Mouse (Mus musculus) liver, adult 2 months (tissue): ENCODE measurements at regions not wholly inside any gene's neighbourhood (a gene's known extent, or its start where the extent isn't known, plus 50 kb on each side); places are given as distances from the start of the nearest gene placed in this dataset.

Experiments
- DNase-seq: peaks from one replicate; pipeline ENCODE4 v3.0.0-alpha.2; 2011; ENCODE audit warnings: low read depth, low spot score; ENCODE audit errors: extremely low read depth
- H3K27ac ChIP-seq: fragments of 200-500 bp; replicated peaks from 2 replicates; pipeline ENCODE4 v1.5.1; 2012; ENCODE audit warnings: low read depth, mild to moderate bottlenecking, control low read depth, inconsistent platforms, low read length; ENCODE audit not compliant: insufficient read depth
- H3K27me3 ChIP-seq: fragments of 200-500 bp; 2 replicates; pipeline ENCODE4 v1.6.1; 2012; ENCODE audit warnings: mild to moderate bottlenecking, moderate library complexity, low read length, inconsistent platforms; ENCODE audit not compliant: control insufficient read depth, insufficient read depth
- H3K36me3 ChIP-seq: fragments of 200-500 bp; 2 replicates; pipeline ENCODE4 v1.6.1; 2012; ENCODE audit warnings: low read length, inconsistent platforms; ENCODE audit not compliant: control insufficient read depth, insufficient read depth
- H3K4me1 ChIP-seq: fragments of 200-500 bp; 2 replicates; pipeline ENCODE4 v1.6.1; 2011; ENCODE audit warnings: low read length; ENCODE audit not compliant: control insufficient read depth, insufficient read depth
- H3K4me3 ChIP-seq: fragments of 200-500 bp; 2 replicates; pipeline ENCODE4 v1.5.1; 2011; ENCODE audit warnings: low read depth, mild to moderate bottlenecking, control low read depth, low read length, moderate library complexity; ENCODE audit not compliant: insufficient read depth
- H3K79me2 ChIP-seq: fragments of 200-500 bp; 2 replicates; pipeline ENCODE4 v1.6.1; 2012; ENCODE audit warnings: inconsistent platforms, mild to moderate bottlenecking, low read length, moderate library complexity; ENCODE audit not compliant: control insufficient read depth, insufficient read depth
- H3K9ac ChIP-seq: fragments of 200-500 bp; 2 replicates; pipeline ENCODE4 v1.6.1; 2012; ENCODE audit warnings: low read depth, mild to moderate bottlenecking, control low read depth, inconsistent platforms, low read length
- CTCF ChIP-seq: fragments of 200-500 bp; IDR thresholded peaks from 2 replicates; pipeline ENCODE4 v1.5.1; 2011; ENCODE audit warnings: low read depth, low read length, control low read depth
- POLR2A ChIP-seq: fragments of 200-500 bp; IDR thresholded peaks from 2 replicates; pipeline ENCODE4 v1.6.1; 2011; ENCODE audit warnings: low read length, control low read depth; ENCODE audit not compliant: insufficient read depth; ENCODE audit errors: extremely low read depth
- WGBS: fragments of 180-500 bp; shearing (Covaris S2); methylation state at CpG from one replicate; pipeline ENCODE4 v1.1.7; 2018; 5-methylcytosine and 5-hydroxymethylcytosine counted together

- WGBS: 63% methylated on average over 5 of the region's 5 CpGs
- no peak for DNase-seq
- Histone ChIP-seq H3K79me2 (no peaks in the 10 kb centered on the region), H3K4me3 (no peak overlapping the region), H3K4me1 (no peaks in the 10 kb centered on the region), H3K27ac (no peak overlapping the region), H3K9ac (no peak overlapping the region), H3K27me3 (no peaks in the 10 kb centered on the region), H3K36me3 (no peaks in the 10 kb centered on the region)
- TF ChIP-seq POLR2A (no peak), CTCF (no peak)
These were observed 61.0 kb upstream of the Osbpl8 start for GRCm38 (mm10) chr10:111103512-111103911.

DNA sequence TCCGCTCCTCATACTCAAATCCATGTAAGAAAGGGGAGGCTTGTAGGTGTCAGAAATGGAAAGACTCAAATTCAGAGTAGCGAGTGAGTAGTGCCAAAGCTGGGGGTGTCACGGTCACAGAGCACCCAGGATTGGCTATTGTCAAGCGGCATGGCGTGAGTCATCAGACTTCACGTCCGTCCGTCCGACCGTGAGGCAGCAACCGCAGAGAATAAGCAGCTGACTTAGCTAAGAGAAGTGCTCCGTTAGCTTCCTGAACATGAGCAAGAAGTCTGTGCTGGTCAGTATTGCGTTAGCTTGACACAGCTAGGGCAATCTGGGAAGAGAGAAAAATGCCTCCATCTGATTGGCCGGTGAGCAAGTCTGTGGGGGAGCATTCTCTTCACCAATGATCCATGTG is 61.5 kb upstream of the Osbpl8 start:
- H3K4me1 ChIP-seq: no peaks in the 10 kb centered on the region
- no peaks in the 10 kb centered on the region for H3K79me2 ChIP-seq
- H3K36me3 ChIP-seq: no peaks in the 10 kb centered on the region
- H3K4me3 ChIP-seq: peak overlapping the region; percentile 3
- no peak overlapping the region for H3K9ac ChIP-seq
- TF ChIP-seq CTCF (no peak), POLR2A (no peak)
- H3K27ac ChIP-seq: no peak overlapping the region; the same call in 1 of the 2 replicates
- 64% methylated on average over 14 of the region's 14 CpGs for WGBS
- DNase-seq: peak; percentile 29
- no peaks in the 10 kb centered on the region for H3K27me3 ChIP-seq

DNA sequence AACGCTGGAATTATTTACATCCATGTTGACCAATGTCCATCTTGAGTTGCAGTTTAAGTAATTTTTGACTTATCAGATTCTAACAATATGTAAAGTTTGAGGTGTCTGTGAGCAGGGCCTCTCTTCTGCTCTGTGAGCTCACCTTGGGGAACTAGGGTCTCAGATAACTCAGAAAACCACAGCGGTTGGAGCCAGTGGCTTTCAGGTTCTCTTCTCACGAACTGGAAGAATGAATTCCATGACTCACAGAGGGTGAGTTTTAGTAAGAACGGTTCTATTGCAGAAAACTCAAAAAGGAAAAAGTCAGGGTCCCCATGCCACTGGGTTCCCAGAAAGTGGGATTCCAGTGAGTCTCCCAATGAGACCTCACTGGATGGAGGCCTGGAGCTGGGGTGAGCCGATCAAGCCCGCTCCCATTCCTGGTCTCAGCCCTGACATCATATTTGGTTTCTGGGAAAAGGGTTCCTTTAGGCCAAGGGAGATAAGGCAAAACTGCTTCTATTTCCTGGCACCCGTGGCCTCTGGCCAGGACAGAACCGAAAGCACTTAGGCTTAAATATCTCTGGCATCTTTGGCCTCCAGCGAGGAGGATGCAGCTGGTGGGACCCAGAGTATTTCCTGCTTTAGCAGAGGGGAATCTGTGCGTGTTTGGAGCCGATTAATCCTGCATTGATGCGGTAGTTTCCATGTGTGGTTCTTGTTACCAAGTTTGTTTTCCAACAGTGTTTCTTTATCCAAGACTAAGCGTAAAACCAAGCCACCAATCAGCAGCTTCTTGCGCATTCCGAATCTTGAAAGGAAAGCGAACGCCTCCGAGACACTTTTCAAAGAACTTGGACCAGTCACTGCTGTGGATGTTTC is 62.4 kb upstream of the Osbpl8 start:
- no peaks in the 10 kb centered on the region for H3K36me3 ChIP-seq
- no peaks in the 10 kb centered on the region for H3K79me2 ChIP-seq
- no peak overlapping the region for H3K9ac ChIP-seq
- peak; percentile 17 for DNase-seq
- H3K4me1 ChIP-seq: no peaks in the 10 kb centered on the region
- H3K27me3 ChIP-seq: no peaks in the 10 kb centered on the region
- peak overlapping the region; percentile 42 for H3K27ac ChIP-seq
- H3K4me3 ChIP-seq: peak overlapping the region; percentile 23
- WGBS: 60% methylated on average over 18 of the region's 18 CpGs
- TF ChIP-seq CTCF (no peak), POLR2A (no peak)

DNA sequence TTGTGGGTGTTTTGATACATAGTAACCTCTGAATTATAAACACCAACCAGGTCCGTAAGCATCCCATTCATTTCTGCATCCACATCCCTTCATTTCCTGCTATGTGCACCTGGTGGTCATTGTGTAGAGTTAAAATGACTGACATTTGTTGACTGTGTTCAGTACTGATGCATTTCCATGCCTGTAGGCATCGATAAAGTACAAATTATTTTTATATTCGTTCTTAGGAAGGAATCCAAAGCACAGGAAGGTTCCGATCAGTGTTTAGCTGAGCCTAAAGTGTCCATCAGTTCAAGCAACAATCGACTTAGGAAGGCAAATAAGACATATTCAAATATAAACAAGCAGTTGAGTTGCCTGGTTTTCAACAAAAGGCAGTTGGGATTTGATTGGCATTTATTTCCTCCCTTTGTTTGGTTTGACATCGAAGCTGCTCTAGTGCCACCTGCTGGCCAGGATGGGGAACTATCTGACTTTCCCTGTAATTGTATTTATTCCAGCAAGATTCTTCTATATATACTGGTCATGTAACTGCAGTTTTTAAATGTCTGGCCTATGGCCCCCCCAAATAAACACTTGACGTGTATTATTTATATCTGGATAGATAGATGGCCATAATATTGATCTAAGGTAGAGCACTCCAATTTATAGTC is 64.6 kb upstream of the Osbpl8 start:
- Histone ChIP-seq H3K27me3 (no peaks in the 10 kb centered on the region), H3K27ac (no peak overlapping the region), H3K79me2 (no peaks in the 10 kb centered on the region), H3K36me3 (no peaks in the 10 kb centered on the region), H3K9ac (no peak overlapping the region), H3K4me1 (no peaks in the 10 kb centered on the region), H3K4me3 (no peak overlapping the region)
- peak; percentile 65 for DNase-seq
- TF ChIP-seq POLR2A: no peak
- TF ChIP-seq CTCF: peak; percentile 74
- WGBS: 40% methylated on average over 7 of the region's 7 CpGs

DNA sequence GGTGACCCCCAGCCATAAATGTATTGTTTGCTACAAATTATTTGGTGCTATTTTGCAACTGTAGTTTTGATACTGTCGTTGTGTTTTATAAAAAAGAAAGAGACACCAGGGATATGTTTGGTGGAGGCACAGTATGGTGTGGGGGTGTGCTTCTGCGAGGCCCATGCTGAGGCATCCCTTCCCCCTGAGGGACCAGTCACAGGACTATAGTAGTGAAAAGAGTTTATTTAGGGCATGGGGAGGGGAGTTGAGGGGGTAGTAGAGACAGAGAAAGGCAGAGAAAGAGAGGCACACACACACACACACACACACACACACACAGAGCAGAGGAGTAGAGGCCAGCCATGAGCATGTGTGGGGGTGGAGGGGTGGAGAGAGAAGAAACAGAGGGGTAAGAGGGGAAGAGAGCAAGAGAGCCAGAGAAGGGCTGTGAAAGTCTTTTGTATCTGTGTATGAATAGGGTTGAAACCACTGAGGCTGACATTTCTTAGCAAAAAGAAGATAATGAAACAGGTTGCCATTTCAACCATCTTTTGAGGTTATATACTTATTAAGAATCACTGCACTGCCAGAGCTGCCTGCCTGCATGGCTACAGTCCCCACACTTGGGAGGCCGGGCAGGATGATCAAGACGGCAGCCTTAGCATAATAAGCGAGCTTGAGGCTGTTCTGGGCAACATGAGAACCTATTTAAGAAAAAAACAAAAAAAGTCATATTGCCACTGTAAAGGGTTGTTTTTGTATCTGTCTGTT is 65.3 kb upstream of the Osbpl8 start:
- Histone ChIP-seq H3K79me2 (no peaks in the 10 kb centered on the region), H3K4me3 (no peak overlapping the region), H3K27ac (no peak overlapping the region), H3K36me3 (no peaks in the 10 kb centered on the region), H3K27me3 (no peaks in the 10 kb centered on the region), H3K4me1 (no peaks in the 10 kb centered on the region), H3K9ac (no peak overlapping the region)
- WGBS: 92% methylated on average over 5 of the region's 5 CpGs
- no peak for DNase-seq
- TF ChIP-seq CTCF (no peak), POLR2A (no peak)

GRCm38 (mm10) chr10:111097245-111097644 is 67.3 kb upstream of the Osbpl8 start:
- Histone ChIP-seq H3K79me2 (no peaks in the 10 kb centered on the region), H3K4me3 (no peak overlapping the region), H3K27ac (no peak overlapping the region), H3K4me1 (no peaks in the 10 kb centered on the region), H3K36me3 (no peaks in the 10 kb centered on the region), H3K9ac (no peak overlapping the region), H3K27me3 (no peaks in the 10 kb centered on the region)
- WGBS: 81% methylated on average over 5 of the region's 5 CpGs
- TF ChIP-seq CTCF (no peak), POLR2A (no peak)
- DNase-seq: no peak
